Mouse (Mus musculus): Measurements from ENCODE around the gene Ltc4s.

Ltc4s gene

GRCm38 (mm10) chr11:50238324-50238723, at the start of gene Ltc4s:
Gene Ltc4s, minus strand, starts transcription at chr11:50238616.
- no peak for DNase-seq

GRCm38 (mm10) chr11:50286428-50286827, 48.0 kb upstream of the Ltc4s start:
- no peak for DNase-seq

- no peak for DNase-seq
Measured at GRCm38 (mm10) chr11:50285696-50286095, 47.3 kb upstream of the Ltc4s start.

- DNase-seq: no peak
Measured at GRCm38 (mm10) chr11:50285263-50285662, 46.8 kb upstream of the Ltc4s start.

GRCm38 (mm10) chr11:50280053-50280452, 41.6 kb upstream of the Ltc4s start:
- no peak for DNase-seq

GRCm38 (mm10) chr11:50279005-50279404, 40.6 kb upstream of the Ltc4s start:
- no peak for DNase-seq

- DNase-seq: no peak
Measured at GRCm38 (mm10) chr11:50277706-50278105, 39.3 kb upstream of the Ltc4s start.

GRCm38 (mm10) chr11:50277025-50277424, 38.6 kb upstream of the Ltc4s start:
- DNase-seq: no peak

GRCm38 (mm10) chr11:50275568-50276151, 37.2 kb upstream of the Ltc4s start:
- DNase-seq: no peak

GRCm38 (mm10) chr11:50275077-50275476, 36.7 kb upstream of the Ltc4s start:
- no peak for DNase-seq

GRCm38 (mm10) chr11:50272819-50273218, 34.4 kb upstream of the Ltc4s start:
- no peak for DNase-seq

GRCm38 (mm10) chr11:50269885-50270284, 31.5 kb upstream of the Ltc4s start:
- no peak for DNase-seq

GRCm38 (mm10) chr11:50269163-50269562, 30.7 kb upstream of the Ltc4s start:
- DNase-seq: no peak

GRCm38 (mm10) chr11:50266997-50267396, 28.6 kb upstream of the Ltc4s start:
- no peak for DNase-seq

GRCm38 (mm10) chr11:50265931-50266330, 27.5 kb upstream of the Ltc4s start:
- no peak for DNase-seq

GRCm38 (mm10) chr11:50263198-50263597, 24.8 kb upstream of the Ltc4s start:
- DNase-seq: no peak

GRCm38 (mm10) chr11:50262020-50262419, 23.6 kb upstream of the Ltc4s start:
- no peak for DNase-seq

GRCm38 (mm10) chr11:50258310-50258709, 19.9 kb upstream of the Ltc4s start:
- no peak for DNase-seq

- DNase-seq: no peak
Measured at GRCm38 (mm10) chr11:50256615-50257014, 18.2 kb upstream of the Ltc4s start.

- DNase-seq: peak; percentile 68
Measured at GRCm38 (mm10) chr11:50254010-50254580, 15.7 kb upstream of the Ltc4s start.

- no peak for DNase-seq
Measured at GRCm38 (mm10) chr11:50253393-50253792, 15.0 kb upstream of the Ltc4s start.

GRCm38 (mm10) chr11:50252684-50253265, 14.4 kb upstream of the Ltc4s start:
- DNase-seq: no peak

GRCm38 (mm10) chr11:50252166-50252565, 13.8 kb upstream of the Ltc4s start:
- DNase-seq: no peak

GRCm38 (mm10) chr11:50248473-50249171, 10.2 kb upstream of the Ltc4s start:
- no peak for DNase-seq
